Mouse (Mus musculus) cortical plate, adult 2 months (tissue): ENCODE measurements at regions not wholly inside any gene's neighbourhood (a gene's known extent, or its start where the extent isn't known, plus 50 kb on each side); places are given as distances from the start of the nearest gene placed in this dataset.

Experiments
- H3K27ac ChIP-seq: fragments of 200-500 bp; 2 replicates; pipeline ENCODE4 v1.5.1; 2012; ENCODE audit warnings: low read length, control low read depth, inconsistent platforms; ENCODE audit not compliant: insufficient read depth
- H3K4me1 ChIP-seq: fragments of 200-500 bp; 2 replicates; pipeline ENCODE4 v1.6.1; 2011; ENCODE audit warnings: low read length; ENCODE audit not compliant: control insufficient read depth, insufficient read depth
- H3K4me3 ChIP-seq: fragments of 200-500 bp; 2 replicates; pipeline ENCODE4 v1.5.1; 2011; ENCODE audit warnings: mild to moderate bottlenecking, low read length, control low read depth; ENCODE audit not compliant: insufficient read depth
- CTCF ChIP-seq: fragments of 200-500 bp; IDR thresholded peaks from 2 replicates; pipeline ENCODE4 v1.5.1; 2011; ENCODE audit warnings: mild to moderate bottlenecking, control low read depth, low read length; ENCODE audit not compliant: insufficient read depth; ENCODE audit errors: extremely low read depth
- POLR2A ChIP-seq: fragments of 200-500 bp; IDR thresholded peaks from 2 replicates; pipeline ENCODE4 v1.6.1; 2011; ENCODE audit warnings: mild to moderate bottlenecking, low read length, control low read depth; ENCODE audit not compliant: insufficient read depth; ENCODE audit errors: extremely low read depth

- no peak for TF ChIP-seq POLR2A
- TF ChIP-seq CTCF = no peak
- no peaks in the 10 kb centered on the region for H3K4me1 ChIP-seq
- no peak overlapping the region for H3K4me3 ChIP-seq
Observed at GRCm38 (mm10) chr3:21045981-21046380, 679.0 kb upstream of the Agtr1b start.

DNA sequence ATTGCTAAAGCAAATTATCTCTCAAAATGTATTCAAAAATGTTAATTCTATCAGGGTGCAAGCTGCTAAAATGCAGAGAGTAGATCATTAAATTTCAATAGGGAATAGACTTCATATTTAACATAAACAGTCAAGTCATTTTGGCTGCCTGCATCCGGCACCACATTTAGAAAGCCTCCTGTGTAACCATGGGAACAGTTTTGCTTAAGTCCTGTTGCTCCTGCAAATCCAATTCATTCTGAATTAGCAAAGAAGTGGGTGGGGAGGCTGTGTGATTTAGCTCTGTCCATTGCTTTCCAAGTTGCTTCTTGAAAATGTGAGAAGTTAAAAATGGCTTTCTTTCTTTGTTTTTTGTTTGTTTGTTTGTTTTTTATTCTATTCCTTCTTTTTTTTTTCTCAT is 658.9 kb upstream of the Agtr1b start:
- TF ChIP-seq POLR2A = no peak
- no peak for TF ChIP-seq CTCF

More at GRCm38 (mm10) chr3:21045981-21046380, 679.0 kb upstream of the Agtr1b start:
- H3K27ac ChIP-seq = no peak overlapping the region

DNA sequence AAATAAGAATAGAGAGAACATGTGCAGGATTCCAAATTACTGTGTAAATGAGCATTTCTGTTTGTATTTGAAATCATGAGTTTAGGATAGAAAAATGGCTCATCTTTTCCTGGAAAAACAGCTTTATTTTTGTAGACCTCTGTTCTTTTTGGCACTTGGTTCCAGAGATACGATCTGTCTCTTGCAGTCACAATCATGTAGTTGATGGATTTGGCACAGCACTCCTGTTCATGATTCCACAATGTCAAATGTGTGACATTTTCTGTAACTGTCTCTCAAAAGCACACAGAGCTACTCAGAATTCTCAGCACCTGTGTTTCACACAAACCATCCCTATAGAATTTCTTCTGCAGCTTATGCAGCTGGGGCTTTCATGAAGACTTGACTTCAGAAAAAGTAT is 654.0 kb upstream of the Agtr1b start:
- Histone ChIP-seq H3K4me3 (no peak overlapping the region), H3K27ac (no peak overlapping the region), H3K4me1 (no peaks in the 10 kb centered on the region)
- TF ChIP-seq CTCF = no peak
- no peak for TF ChIP-seq POLR2A

More for the DNA sequence above, 658.9 kb upstream of the Agtr1b start:
- H3K4me3 ChIP-seq = no peak overlapping the region
- H3K4me1 ChIP-seq = no peaks in the 10 kb centered on the region
- no peak overlapping the region for H3K27ac ChIP-seq

- no peaks in the 10 kb centered on the region for H3K4me1 ChIP-seq
- no peak overlapping the region for H3K4me3 ChIP-seq
- TF ChIP-seq CTCF (no peak), POLR2A (no peak)
- H3K27ac ChIP-seq = no peak overlapping the region
Observed at GRCm38 (mm10) chr3:21020297-21020696, 653.3 kb upstream of the Agtr1b start.

- Histone ChIP-seq H3K27ac (no peak overlapping the region), H3K4me1 (no peaks in the 10 kb centered on the region), H3K4me3 (no peak overlapping the region)
- TF ChIP-seq POLR2A (no peak), CTCF (no peak)
Observed at GRCm38 (mm10) chr3:21009650-21010049, 642.7 kb upstream of the Agtr1b start.

GRCm38 (mm10) chr3:20998295-20998694 is 631.3 kb upstream of the Agtr1b start:
- no peak overlapping the region for H3K27ac ChIP-seq
- no peak overlapping the region for H3K4me3 ChIP-seq
- no peak for TF ChIP-seq POLR2A
- TF ChIP-seq CTCF = no peak
- H3K4me1 ChIP-seq = no peaks in the 10 kb centered on the region; the same call in 1 of the 2 replicates

DNA sequence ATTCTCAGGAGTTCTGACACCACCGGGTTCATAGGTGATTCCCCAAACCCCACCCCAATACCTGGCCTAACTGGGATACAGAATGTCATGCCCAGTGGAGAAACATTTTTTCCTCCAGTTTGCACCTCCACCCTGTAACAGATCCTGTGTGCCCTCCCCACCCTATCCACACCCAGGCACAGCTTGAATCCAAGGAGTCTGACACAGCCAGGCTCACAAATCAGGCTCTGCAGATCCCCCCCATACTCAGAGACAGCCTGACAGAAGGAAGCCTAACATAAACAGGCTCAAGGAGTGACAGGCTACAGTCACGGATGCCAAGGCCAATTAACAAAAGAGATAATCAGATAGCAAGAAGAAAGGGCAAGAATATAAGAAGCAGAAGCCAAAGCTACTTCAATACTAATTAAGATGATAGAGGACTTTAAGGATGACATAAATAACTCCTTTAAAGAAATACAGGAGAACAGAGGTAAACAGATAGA is 622.6 kb upstream of the Agtr1b start:
- TF ChIP-seq CTCF (no peak), POLR2A (no peak)
- peaks cover 1% of the 10 kb centered on the region; the same call in 1 of the 2 replicates for H3K4me1 ChIP-seq
- no peak overlapping the region for H3K27ac ChIP-seq
- H3K4me3 ChIP-seq = no peak overlapping the region

DNA sequence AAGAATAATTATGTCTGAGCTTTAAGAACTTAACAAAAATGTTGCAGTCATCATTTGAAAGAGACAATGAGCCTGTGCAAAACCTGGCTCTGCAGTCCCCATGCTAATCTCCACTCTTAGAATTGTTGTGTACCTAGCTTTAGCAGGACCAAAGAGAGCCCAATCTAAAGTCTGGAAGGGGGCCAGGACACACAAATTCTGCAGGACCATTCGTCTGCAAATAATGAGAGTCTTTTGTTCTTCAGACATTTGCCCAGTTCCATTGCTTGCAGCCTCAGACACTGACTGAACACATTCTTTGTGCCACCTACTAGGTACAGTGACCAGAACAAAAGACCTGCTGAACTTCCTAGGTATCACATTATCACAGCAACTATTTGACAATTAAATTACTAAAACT is 620.0 kb upstream of the Agtr1b start:
- Histone ChIP-seq H3K4me1 (peaks cover 1% of the 10 kb centered on the region; the same call in 1 of the 2 replicates), H3K4me3 (no peak overlapping the region), H3K27ac (no peak overlapping the region)
- TF ChIP-seq POLR2A (no peak), CTCF (no peak)

DNA sequence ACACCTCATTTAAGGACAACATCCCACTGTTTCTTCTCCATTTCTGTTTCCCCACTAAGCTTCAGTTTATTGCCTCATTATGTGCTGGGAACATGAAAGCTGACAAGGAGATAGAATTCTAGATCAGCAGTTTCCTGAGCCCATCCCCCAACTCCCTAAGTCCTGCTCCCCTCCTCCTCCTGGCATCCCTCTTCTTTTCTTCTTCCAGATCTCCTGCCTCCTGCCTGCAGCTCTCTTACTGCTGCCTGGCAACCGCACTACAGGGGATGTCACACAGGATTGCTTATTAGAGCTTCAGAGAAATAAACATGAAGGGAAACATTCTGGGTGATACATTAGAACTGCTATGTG is 619.4 kb upstream of the Agtr1b start:
- TF ChIP-seq POLR2A = no peak
- TF ChIP-seq CTCF = no peak
- H3K4me1 ChIP-seq = peaks cover 1% of the 10 kb centered on the region; the same call in 1 of the 2 replicates
- H3K27ac ChIP-seq = no peak overlapping the region
- H3K4me3 ChIP-seq = no peak overlapping the region

GRCm38 (mm10) chr3:20985682-20986376 is 618.9 kb upstream of the Agtr1b start:
- Histone ChIP-seq H3K4me3 (no peak overlapping the region), H3K4me1 (peaks cover 1% of the 10 kb centered on the region; the same call in 1 of the 2 replicates), H3K27ac (0 out of 2 replicates have a peak overlapping the region, but pooled peaks have one; percentile 7)
- TF ChIP-seq CTCF = no peak
- TF ChIP-seq POLR2A = no peak

DNA sequence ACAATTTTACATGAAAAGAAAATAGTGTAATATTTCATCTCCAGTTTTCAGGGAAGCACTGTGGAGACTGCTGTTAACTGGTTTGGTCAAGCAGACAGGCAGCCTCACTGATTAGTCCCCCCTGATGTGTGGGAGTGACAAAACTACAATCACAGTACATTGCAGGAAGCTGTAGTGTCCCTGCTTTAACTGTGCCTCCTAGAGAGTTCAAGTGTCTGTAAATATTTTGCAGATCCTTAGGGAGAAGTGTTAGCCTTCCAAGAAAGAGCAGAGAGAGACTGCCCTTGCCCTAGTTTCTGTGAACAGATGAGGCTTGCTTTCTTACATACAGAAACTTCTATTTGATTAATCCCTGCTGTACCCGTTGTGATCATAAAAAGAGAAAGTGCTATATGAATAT is 617.2 kb upstream of the Agtr1b start:
- H3K27ac ChIP-seq = no peak overlapping the region
- peaks cover 1% of the 10 kb centered on the region; the same call in 1 of the 2 replicates for H3K4me1 ChIP-seq
- no peak overlapping the region for H3K4me3 ChIP-seq
- TF ChIP-seq POLR2A (no peak), CTCF (no peak)
